Mouse (Mus musculus) stomach, embryonic 16.5 days (tissue): ENCODE data around the gene Egln1. TPM values are rescaled to one million over a fixed set of nuclear protein-coding genes. Genes with fewer than 3 reads are reported as not detected.
A peak's percentile ranks its signal among the peaks of the same experiment; 100 is the strongest.

Experiments used
- ATAC-seq: fragments of 200-750 bp; cut with Nextera tagmentation; 2 replicates; pipeline ENCODE4 v1.8.0; 2017; ENCODE audit warnings: moderate number of reproducible peaks, moderate TSS enrichment; ENCODE audit not compliant: insufficient read depth, low FRiP score
- H3K27ac ChIP-seq: fragments of 300-500 bp; sonication (generic); 2 replicates; pipeline ENCODE4 v1.5.1; 2014; ENCODE audit warnings: low read length
- H3K27me3 ChIP-seq: fragments of 300-500 bp; sonication (generic); 2 replicates; pipeline ENCODE4 v1.6.1; 2014; ENCODE audit warnings: low read length, control low read depth, mixed read lengths; ENCODE audit not compliant: control insufficient read depth, insufficient read depth
- H3K36me3 ChIP-seq: fragments of 300-500 bp; sonication (generic); 2 replicates; pipeline ENCODE4 v1.6.1; 2014; ENCODE audit warnings: low read length; ENCODE audit not compliant: control insufficient read depth, insufficient read depth
- H3K4me1 ChIP-seq: fragments of 300-500 bp; sonication (generic); 2 replicates; pipeline ENCODE4 v1.6.1; 2014; ENCODE audit warnings: low read length, control low read depth, mixed read lengths; ENCODE audit not compliant: control insufficient read depth, insufficient read depth
- H3K4me2 ChIP-seq: fragments of 300-500 bp; sonication (generic); 2 replicates; pipeline ENCODE4 v1.6.1; 2014; ENCODE audit warnings: low read depth, low read length, mixed read lengths
- H3K4me3 ChIP-seq: fragments of 300-500 bp; sonication (generic); replicated peaks from 2 replicates; pipeline ENCODE4 v1.5.1; 2014; ENCODE audit warnings: mild to moderate bottlenecking, low read length
- H3K9ac ChIP-seq: fragments of 300-500 bp; sonication (generic); 2 replicates; pipeline ENCODE4 v1.6.1; 2014; ENCODE audit warnings: low read length
- H3K9me3 ChIP-seq: fragments of 300-500 bp; sonication (generic); replicated peaks from 2 replicates; pipeline ENCODE4 v1.6.1; 2016; ENCODE audit warnings: low read length, control low read depth; ENCODE audit not compliant: control insufficient read depth
- WGBS: fragments of 180-500 bp; shearing (Covaris S2); extraction: QIAGEN DNeasy Blood & Tissue Kit; methylation state at CpG from one replicate; pipeline ENCODE4 v1.1.7; 2014; 5-methylcytosine and 5-hydroxymethylcytosine counted together
- polyA plus RNA-seq: library from polyadenylated mRNA; unstranded; fragments of >200 nt; fragmentation: Nextera tagmentation; extraction: Ambion mirVana; gene quantifications from 2 replicates; pipeline ENCODE4 v1.2.1, GENCODE M21; 2015

Egln1 gene
- polyA plus RNA-seq, 1 experiment from 2014 or later: 12.9 TPM

DNA sequence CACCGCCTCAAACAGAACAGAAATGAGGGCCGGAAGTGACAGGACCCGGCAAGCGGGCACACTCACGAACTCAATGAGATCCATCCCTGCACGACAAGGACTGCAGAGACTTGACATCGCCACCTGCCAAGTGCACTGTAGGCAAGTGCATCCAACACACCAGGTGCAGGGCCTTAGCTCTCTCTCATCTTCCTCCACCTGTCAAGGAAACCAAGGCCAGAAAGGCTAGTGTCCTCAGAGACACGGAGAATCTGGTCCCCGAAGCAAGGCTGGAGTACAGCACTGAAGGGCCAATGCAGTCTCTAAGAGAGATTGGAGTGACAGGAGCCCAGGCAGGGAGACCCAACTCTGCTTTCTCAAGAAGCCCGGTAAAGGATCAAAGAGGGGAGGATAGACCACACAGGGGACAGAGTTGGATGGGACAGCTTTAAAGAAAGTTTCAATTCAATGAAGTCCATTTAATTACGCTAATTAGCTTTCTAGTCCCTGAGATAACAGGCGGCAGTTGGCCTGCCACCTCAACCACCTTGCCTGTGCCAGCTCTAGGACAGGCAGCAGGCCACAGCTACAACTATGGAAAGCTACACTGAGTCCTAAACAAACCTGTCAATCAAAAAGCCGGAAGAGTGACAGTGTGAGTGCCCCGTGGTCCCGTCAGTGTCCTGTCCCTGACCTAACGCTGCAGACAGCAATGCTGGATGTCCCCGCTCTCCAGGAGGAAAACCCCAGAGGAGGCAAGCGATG is 31.2 kb downstream of the Egln1 start:
- H3K4me3 ChIP-seq: no peak overlapping the region
- H3K36me3 ChIP-seq: peaks cover 16% of the 10 kb centered on the region
- H3K9ac ChIP-seq: no peak overlapping the region
- no peak overlapping the region for H3K4me2 ChIP-seq
- 0 out of 2 replicates have a peak, but pooled peaks cover 4% of the 10 kb centered on the region for H3K9me3 ChIP-seq
- no peaks in the 10 kb centered on the region for H3K27me3 ChIP-seq
- WGBS: 81% methylated on average over 18 of the region's 18 CpGs
- no peak for ATAC-seq
- H3K27ac ChIP-seq: no peak overlapping the region
- peaks cover 24% of the 10 kb centered on the region for H3K4me1 ChIP-seq

DNA sequence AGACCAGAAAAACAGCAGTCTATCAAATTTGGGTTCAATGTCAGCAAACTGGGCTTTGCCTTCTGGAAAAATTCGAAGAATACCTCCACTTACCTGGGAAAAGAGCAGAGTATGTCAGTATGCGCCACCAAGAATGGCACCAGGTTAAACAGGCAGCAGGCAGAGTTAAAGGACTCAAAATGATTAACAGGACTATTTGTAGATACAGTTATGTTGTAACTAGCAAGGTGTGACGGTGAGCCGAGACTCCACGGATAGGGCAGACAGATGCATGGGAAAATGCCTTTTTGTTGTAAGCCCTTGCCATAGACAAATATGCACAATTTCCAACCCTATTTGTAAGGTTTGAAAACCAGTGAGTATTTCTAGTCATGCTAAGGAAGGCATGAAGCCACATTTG is 35.1 kb downstream of the Egln1 start:
- ATAC-seq: no peak
- H3K36me3 ChIP-seq: peaks cover 21% of the 10 kb centered on the region
- H3K9me3 ChIP-seq: 0 out of 2 replicates have a peak, but pooled peaks cover 4% of the 10 kb centered on the region
- no peaks in the 10 kb centered on the region for H3K4me1 ChIP-seq
- H3K9ac ChIP-seq: no peak overlapping the region
- no peaks in the 10 kb centered on the region for H3K27me3 ChIP-seq
- H3K4me3 ChIP-seq: no peak overlapping the region
- 98% methylated on average over 5 of the region's 5 CpGs for WGBS
- H3K27ac ChIP-seq: no peak overlapping the region
- no peak overlapping the region for H3K4me2 ChIP-seq

GRCm38 (mm10) chr8:124911938-124912872 is 36.9 kb downstream of the Egln1 start:
- H3K27ac ChIP-seq: no peak overlapping the region
- H3K36me3 ChIP-seq: peaks cover 24% of the 10 kb centered on the region
- no peaks in the 10 kb centered on the region for H3K27me3 ChIP-seq
- WGBS: 78% methylated on average over 17 of the region's 17 CpGs
- ATAC-seq: no peak
- H3K4me3 ChIP-seq: no peak overlapping the region
- H3K4me1 ChIP-seq: no peaks in the 10 kb centered on the region
- no peak overlapping the region for H3K9ac ChIP-seq
- H3K9me3 ChIP-seq: 0 out of 2 replicates have a peak, but pooled peaks cover 4% of the 10 kb centered on the region
- H3K4me2 ChIP-seq: no peak overlapping the region

GRCm38 (mm10) chr8:124910349-124910748 is 38.8 kb downstream of the Egln1 start:
- Histone ChIP-seq H3K9ac (no peak overlapping the region), H3K4me3 (no peak overlapping the region), H3K27ac (no peak overlapping the region), H3K4me1 (no peaks in the 10 kb centered on the region), H3K4me2 (no peak overlapping the region), H3K9me3 (0 out of 2 replicates have a peak, but pooled peaks cover 4% of the 10 kb centered on the region), H3K27me3 (no peaks in the 10 kb centered on the region), H3K36me3 (peaks cover 24% of the 10 kb centered on the region)
- no peak for ATAC-seq
- WGBS: 80% methylated on average over 10 of the region's 10 CpGs

GRCm38 (mm10) chr8:124909936-124910335 is 39.2 kb downstream of the Egln1 start:
- H3K4me1 ChIP-seq: no peaks in the 10 kb centered on the region
- no peak overlapping the region for H3K9ac ChIP-seq
- no peaks in the 10 kb centered on the region for H3K27me3 ChIP-seq
- H3K4me2 ChIP-seq: no peak overlapping the region
- no peak overlapping the region for H3K4me3 ChIP-seq
- 0 out of 2 replicates have a peak, but pooled peaks cover 4% of the 10 kb centered on the region for H3K9me3 ChIP-seq
- ATAC-seq: no peak
- WGBS: 93% methylated on average over 16 of the region's 16 CpGs
- peaks cover 23% of the 10 kb centered on the region for H3K36me3 ChIP-seq
- no peak overlapping the region for H3K27ac ChIP-seq

- Histone ChIP-seq H3K4me2 (no peak overlapping the region), H3K27ac (no peak overlapping the region), H3K27me3 (no peaks in the 10 kb centered on the region), H3K4me1 (no peaks in the 10 kb centered on the region), H3K9me3 (no peaks in the 10 kb centered on the region), H3K36me3 (peaks cover 20% of the 10 kb centered on the region), H3K9ac (no peak overlapping the region), H3K4me3 (no peak overlapping the region)
- WGBS: 70% methylated on average over 2 of the region's 2 CpGs
- no peak for ATAC-seq
Observed at GRCm38 (mm10) chr8:124905482-124905881, 43.6 kb downstream of the Egln1 start.

DNA sequence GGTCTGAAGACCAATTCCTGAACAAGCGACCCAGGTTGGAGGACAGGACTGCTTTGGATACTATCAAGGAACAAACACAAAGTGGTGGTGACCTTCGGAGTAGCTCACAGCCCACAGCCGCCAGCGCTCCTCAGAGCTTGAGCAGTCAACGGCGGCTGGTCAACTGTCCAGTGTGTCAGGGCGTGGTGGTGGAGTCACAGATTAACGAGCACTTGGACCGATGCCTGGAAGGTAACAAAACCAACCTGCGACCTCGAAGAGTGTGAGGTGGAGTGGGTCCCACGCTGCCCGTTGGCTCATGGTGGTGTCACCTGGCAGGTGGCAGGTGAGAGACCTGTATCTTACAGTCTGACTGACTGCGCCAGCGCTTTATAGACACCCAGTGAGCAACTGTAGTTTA is 45.9 kb downstream of the Egln1 start:
- H3K4me3 ChIP-seq: no peak overlapping the region
- H3K27me3 ChIP-seq: no peaks in the 10 kb centered on the region
- H3K27ac ChIP-seq: no peak overlapping the region
- H3K4me1 ChIP-seq: peaks cover 6% of the 10 kb centered on the region
- no peak for ATAC-seq
- H3K9me3 ChIP-seq: no peaks in the 10 kb centered on the region
- WGBS: 90% methylated on average over 15 of the region's 15 CpGs
- no peak overlapping the region for H3K9ac ChIP-seq
- peaks cover 16% of the 10 kb centered on the region for H3K36me3 ChIP-seq
- no peak overlapping the region for H3K4me2 ChIP-seq

DNA sequence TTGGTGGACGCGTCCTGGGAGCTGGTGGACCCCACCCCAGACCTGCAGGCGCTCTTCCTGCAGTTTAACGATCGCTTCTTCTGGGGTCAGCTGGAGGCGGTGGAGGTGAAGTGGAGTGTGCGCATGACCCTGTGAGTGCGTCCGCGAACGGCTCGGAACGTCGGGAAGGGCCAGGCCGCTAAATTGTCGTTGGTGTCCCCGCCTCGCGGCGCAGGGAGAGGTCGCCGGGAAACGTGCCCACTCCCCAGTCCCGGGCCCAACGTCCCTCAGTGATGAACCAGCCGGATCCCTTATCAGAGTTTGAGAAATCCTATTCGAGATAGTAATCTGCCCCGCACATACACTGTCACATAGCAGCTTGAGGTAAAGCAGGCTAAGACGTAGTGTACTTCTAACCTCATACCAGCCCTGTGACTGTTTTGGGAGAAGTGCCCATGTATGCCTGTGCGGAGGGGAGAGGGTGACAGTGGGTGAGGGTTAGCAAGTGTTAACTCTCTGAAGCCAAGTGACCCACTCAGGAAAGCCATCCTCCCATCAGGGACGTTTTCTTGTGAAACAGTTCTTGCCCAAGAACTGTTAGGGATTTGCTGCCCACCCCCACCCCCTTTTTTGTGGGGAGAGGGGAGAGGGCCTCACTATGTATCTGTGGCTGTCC is 50.7 kb downstream of the Egln1 start:
- H3K4me2 ChIP-seq: peak overlapping the region; percentile 91
- H3K9ac ChIP-seq: peak overlapping the region; percentile 92
- peak overlapping the region; percentile 96 for H3K4me3 ChIP-seq
- no peak; the same call in 1 of the 2 replicates for ATAC-seq
- H3K4me1 ChIP-seq: peaks cover 16% of the 10 kb centered on the region
- no peaks in the 10 kb centered on the region for H3K27me3 ChIP-seq
- H3K27ac ChIP-seq: peak overlapping the region; percentile 74; the same call in 1 of the 2 replicates
- no peaks in the 10 kb centered on the region for H3K9me3 ChIP-seq
- 4% methylated on average over 28 of the region's 31 CpGs for WGBS
- H3K36me3 ChIP-seq: peaks cover 9% of the 10 kb centered on the region
